Mouse (Mus musculus) intestine, embryonic 15.5 days (tissue): ENCODE measurements at regions not wholly inside any gene's neighbourhood (a gene's known extent, or its start where the extent isn't known, plus 50 kb on each side); places are given as distances from the start of the nearest gene placed in this dataset.

Source experiments
- ATAC-seq: fragments of 200-750 bp; cut with Nextera tagmentation; 2 replicates; pipeline ENCODE4 v1.8.0; 2017; ENCODE audit warnings: moderate TSS enrichment, moderate library complexity
- H3K27ac ChIP-seq: fragments of 300-500 bp; sonication (generic); 2 replicates; pipeline ENCODE4 v1.5.1; 2015; ENCODE audit warnings: mild to moderate bottlenecking, inconsistent platforms
- H3K27me3 ChIP-seq: fragments of 300-500 bp; sonication (generic); replicated peaks from 2 replicates; pipeline ENCODE4 v1.6.1; 2015; ENCODE audit warnings: inconsistent platforms
- H3K36me3 ChIP-seq: fragments of 300-500 bp; sonication (generic); 2 replicates; pipeline ENCODE4 v1.6.1; 2015; ENCODE audit warnings: inconsistent platforms
- H3K4me1 ChIP-seq: fragments of 300-500 bp; sonication (generic); replicated peaks from 2 replicates; pipeline ENCODE4 v1.6.1; 2015; ENCODE audit warnings: inconsistent platforms
- H3K4me2 ChIP-seq: fragments of 300-500 bp; sonication (generic); replicated peaks from 2 replicates; pipeline ENCODE4 v1.6.1; 2015; ENCODE audit warnings: mild to moderate bottlenecking, inconsistent platforms
- H3K4me3 ChIP-seq: fragments of 300-500 bp; sonication (generic); replicated peaks from 2 replicates; pipeline ENCODE4 v1.5.1; 2015; ENCODE audit warnings: inconsistent platforms
- H3K9ac ChIP-seq: fragments of 300-500 bp; sonication (generic); 2 replicates; pipeline ENCODE4 v1.6.1; 2015; ENCODE audit warnings: inconsistent platforms
- H3K9me3 ChIP-seq: fragments of 300-500 bp; sonication (generic); 2 replicates; pipeline ENCODE4 v1.6.1; 2016; ENCODE audit warnings: inconsistent platforms
- WGBS: fragments of 180-500 bp; shearing (Covaris S2); methylation state at CpG from one replicate; pipeline ENCODE4 v1.1.7; 2015; 5-methylcytosine and 5-hydroxymethylcytosine counted together

- 51% methylated on average over 5 of the region's 5 CpGs for WGBS
- Histone ChIP-seq H3K36me3 (no peaks in the 10 kb centered on the region), H3K9me3 (no peaks in the 10 kb centered on the region), H3K27me3 (no peaks in the 10 kb centered on the region), H3K9ac (no peak overlapping the region), H3K27ac (no peak overlapping the region), H3K4me1 (0 out of 2 replicates have a peak, but pooled peaks cover 3% of the 10 kb centered on the region), H3K4me3 (no peak overlapping the region), H3K4me2 (no peak overlapping the region)
- no peak for ATAC-seq
These were observed 168.8 kb downstream of the Hs3st3b1 start for GRCm38 (mm10) chr11:63753260-63753659.

DNA sequence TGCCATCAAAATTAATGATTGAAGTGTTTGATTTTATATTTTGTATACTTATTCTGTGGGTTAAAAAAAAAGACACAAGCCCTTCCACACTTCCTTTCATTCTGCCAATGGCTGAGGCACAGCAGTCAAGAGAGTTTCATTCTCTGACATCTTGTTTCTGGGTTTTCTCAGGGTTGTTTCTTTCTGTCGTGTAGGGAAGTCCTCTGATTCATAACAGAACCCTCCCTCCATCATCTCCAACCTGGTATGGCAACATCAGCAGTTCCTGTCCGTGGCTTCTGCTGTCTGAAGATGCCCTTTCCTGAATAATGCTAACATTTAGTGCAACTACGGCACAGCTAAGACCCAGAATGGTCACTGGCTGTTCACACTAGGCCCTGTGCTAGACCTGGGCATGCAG lies 167.3 kb downstream of the Hs3st3b1 start:
- no peak overlapping the region for H3K4me2 ChIP-seq
- peaks cover 3% of the 10 kb centered on the region; the same call in 1 of the 2 replicates for H3K4me1 ChIP-seq
- no peak for ATAC-seq
- H3K4me3 ChIP-seq = no peak overlapping the region
- 45% methylated on average over 3 of the region's 3 CpGs for WGBS
- no peak overlapping the region for H3K9ac ChIP-seq
- H3K36me3 ChIP-seq = no peaks in the 10 kb centered on the region
- H3K9me3 ChIP-seq = no peaks in the 10 kb centered on the region
- no peaks in the 10 kb centered on the region for H3K27me3 ChIP-seq
- H3K27ac ChIP-seq = no peak overlapping the region

GRCm38 (mm10) chr11:63758313-63758712 lies 163.8 kb downstream of the Hs3st3b1 start:
- WGBS = 62% methylated on average over 3 of the region's 3 CpGs

DNA sequence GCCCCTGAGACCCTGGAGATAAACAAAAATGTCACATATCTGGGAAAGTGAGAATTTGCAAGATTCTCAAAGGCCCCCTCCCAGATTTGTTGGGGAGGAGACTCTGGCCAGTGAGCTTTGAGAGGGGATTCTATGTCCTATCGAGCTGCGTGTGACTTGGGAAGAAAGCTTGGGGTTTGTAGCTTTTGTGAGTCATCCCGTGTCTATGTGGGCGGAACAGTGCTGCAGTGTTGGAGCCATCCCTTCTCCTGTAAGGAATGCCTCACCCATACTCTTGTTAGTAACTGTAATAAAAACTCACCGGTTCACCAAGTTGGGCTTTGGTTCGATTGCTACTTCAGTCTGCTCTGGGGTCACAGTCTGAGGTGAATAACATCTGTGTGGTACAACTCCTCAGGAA lies 160.5 kb downstream of the Hs3st3b1 start:
- Histone ChIP-seq H3K27me3 (no peaks in the 10 kb centered on the region), H3K9me3 (no peaks in the 10 kb centered on the region), H3K36me3 (no peaks in the 10 kb centered on the region), H3K27ac (no peak overlapping the region), H3K4me3 (no peak overlapping the region), H3K4me1 (no peaks in the 10 kb centered on the region; the same call in 1 of the 2 replicates), H3K9ac (no peak overlapping the region), H3K4me2 (no peak overlapping the region)
- no peak for ATAC-seq
- 63% methylated on average over 6 of the region's 6 CpGs for WGBS

More at GRCm38 (mm10) chr11:63758313-63758712, 163.8 kb downstream of the Hs3st3b1 start:
- Histone ChIP-seq H3K4me3 (no peak overlapping the region), H3K4me1 (no peaks in the 10 kb centered on the region; the same call in 1 of the 2 replicates), H3K27ac (no peak overlapping the region), H3K27me3 (no peaks in the 10 kb centered on the region), H3K9me3 (no peaks in the 10 kb centered on the region), H3K9ac (no peak overlapping the region), H3K4me2 (no peak overlapping the region), H3K36me3 (no peaks in the 10 kb centered on the region)
- ATAC-seq = no peak

GRCm38 (mm10) chr11:63767631-63768250 lies 154.3 kb downstream of the Hs3st3b1 start:
- no peaks in the 10 kb centered on the region for H3K27me3 ChIP-seq
- ATAC-seq = no peak
- 44% methylated on average over 10 of the region's 10 CpGs for WGBS
- no peak overlapping the region for H3K27ac ChIP-seq
- H3K9me3 ChIP-seq = no peaks in the 10 kb centered on the region
- H3K4me3 ChIP-seq = no peak overlapping the region
- 0 out of 2 replicates have a peak, but pooled peaks cover 2% of the 10 kb centered on the region for H3K4me1 ChIP-seq
- H3K9ac ChIP-seq = no peak overlapping the region
- no peaks in the 10 kb centered on the region for H3K36me3 ChIP-seq
- H3K4me2 ChIP-seq = no peak overlapping the region

- H3K27ac ChIP-seq = no peak overlapping the region
- H3K27me3 ChIP-seq = no peaks in the 10 kb centered on the region
- no peak overlapping the region for H3K4me2 ChIP-seq
- ATAC-seq = no peak
- H3K9me3 ChIP-seq = no peaks in the 10 kb centered on the region
- WGBS = 98% methylated on average over 2 of the region's 2 CpGs
- H3K36me3 ChIP-seq = no peaks in the 10 kb centered on the region
- H3K9ac ChIP-seq = no peak overlapping the region
- no peak overlapping the region for H3K4me3 ChIP-seq
- 0 out of 2 replicates have a peak, but pooled peaks cover 2% of the 10 kb centered on the region for H3K4me1 ChIP-seq
These were observed 152.4 kb downstream of the Hs3st3b1 start for GRCm38 (mm10) chr11:63769738-63770137.

DNA sequence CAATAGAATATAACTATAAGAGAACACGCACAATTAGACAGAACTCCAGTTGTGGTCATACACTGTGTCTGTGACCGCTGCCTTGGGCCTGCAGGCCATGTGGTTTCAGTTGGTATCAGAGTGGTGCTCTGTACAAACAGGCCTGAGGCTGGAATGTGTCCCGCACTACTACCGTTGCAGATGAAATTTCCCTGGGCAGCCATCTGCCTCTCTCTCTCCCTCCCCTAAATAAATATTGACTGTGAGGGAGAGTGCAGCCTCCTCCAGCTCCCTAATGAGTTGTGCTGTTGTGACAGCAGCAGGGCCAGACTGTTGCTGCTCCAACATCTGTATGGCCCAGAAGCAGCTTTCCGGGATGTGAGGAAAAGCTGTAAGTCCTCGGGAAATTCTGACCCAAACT lies 146.7 kb downstream of the Hs3st3b1 start:
- Histone ChIP-seq H3K36me3 (no peaks in the 10 kb centered on the region), H3K4me1 (no peaks in the 10 kb centered on the region), H3K4me3 (no peak overlapping the region), H3K9ac (no peak overlapping the region), H3K27me3 (no peaks in the 10 kb centered on the region), H3K27ac (no peak overlapping the region), H3K9me3 (no peaks in the 10 kb centered on the region), H3K4me2 (no peak overlapping the region)
- 0 out of 2 replicates have a peak, but pooled peaks have one; percentile 43 for ATAC-seq
- 39% methylated on average over 6 of the region's 6 CpGs for WGBS

DNA sequence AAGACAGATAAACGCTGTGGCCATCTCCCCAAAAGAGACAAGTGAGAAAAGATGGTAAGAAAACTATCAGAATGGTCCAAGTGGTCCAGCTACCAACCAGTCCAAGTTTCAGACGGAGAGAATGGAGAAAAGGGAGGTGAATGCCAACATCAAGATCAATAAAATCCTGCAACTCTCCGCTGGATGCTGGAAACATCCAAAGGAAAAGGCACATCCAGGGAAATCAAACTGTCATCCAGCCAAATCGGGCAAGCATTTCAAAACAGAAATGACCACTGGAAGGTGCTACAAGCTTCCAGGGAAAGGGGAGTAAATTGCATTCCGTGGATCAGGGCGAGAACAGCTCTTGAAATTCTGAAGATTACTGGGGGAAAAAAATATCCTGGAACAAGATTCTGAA lies 142.7 kb downstream of the Hs3st3b1 start:
- no peaks in the 10 kb centered on the region for H3K4me1 ChIP-seq
- no peaks in the 10 kb centered on the region for H3K27me3 ChIP-seq
- no peaks in the 10 kb centered on the region for H3K36me3 ChIP-seq
- H3K4me2 ChIP-seq = no peak overlapping the region
- H3K27ac ChIP-seq = no peak overlapping the region
- no peak overlapping the region for H3K4me3 ChIP-seq
- 78% methylated on average over 6 of the region's 6 CpGs for WGBS
- no peak overlapping the region for H3K9ac ChIP-seq
- no peaks in the 10 kb centered on the region for H3K9me3 ChIP-seq
- ATAC-seq = no peak

GRCm38 (mm10) chr11:63781967-63782915 lies 139.8 kb downstream of the Hs3st3b1 start:
- Histone ChIP-seq H3K4me2 (no peak overlapping the region), H3K36me3 (no peaks in the 10 kb centered on the region), H3K4me3 (no peak overlapping the region), H3K27me3 (no peaks in the 10 kb centered on the region), H3K9ac (no peak overlapping the region), H3K9me3 (no peaks in the 10 kb centered on the region), H3K4me1 (no peaks in the 10 kb centered on the region), H3K27ac (no peak overlapping the region)
- ATAC-seq = no peak
- 74% methylated on average over 19 of the region's 19 CpGs for WGBS

- WGBS = 39% methylated on average over 8 of the region's 8 CpGs
- no peaks in the 10 kb centered on the region for H3K36me3 ChIP-seq
- H3K9me3 ChIP-seq = no peaks in the 10 kb centered on the region
- H3K4me1 ChIP-seq = no peaks in the 10 kb centered on the region
- no peak overlapping the region for H3K4me2 ChIP-seq
- no peak overlapping the region for H3K9ac ChIP-seq
- ATAC-seq = no peak
- no peaks in the 10 kb centered on the region for H3K27me3 ChIP-seq
- H3K27ac ChIP-seq = no peak overlapping the region
- H3K4me3 ChIP-seq = no peak overlapping the region
These were observed 136.7 kb downstream of the Hs3st3b1 start for GRCm38 (mm10) chr11:63785281-63785886.

GRCm38 (mm10) chr11:63785965-63786364 lies 136.1 kb downstream of the Hs3st3b1 start:
- no peaks in the 10 kb centered on the region for H3K9me3 ChIP-seq
- 70% methylated on average over 4 of the region's 4 CpGs for WGBS
- no peaks in the 10 kb centered on the region for H3K27me3 ChIP-seq
- H3K9ac ChIP-seq = no peak overlapping the region
- no peak overlapping the region for H3K4me3 ChIP-seq
- no peak overlapping the region for H3K4me2 ChIP-seq
- H3K36me3 ChIP-seq = no peaks in the 10 kb centered on the region
- no peaks in the 10 kb centered on the region for H3K4me1 ChIP-seq
- H3K27ac ChIP-seq = no peak overlapping the region
- no peak for ATAC-seq

DNA sequence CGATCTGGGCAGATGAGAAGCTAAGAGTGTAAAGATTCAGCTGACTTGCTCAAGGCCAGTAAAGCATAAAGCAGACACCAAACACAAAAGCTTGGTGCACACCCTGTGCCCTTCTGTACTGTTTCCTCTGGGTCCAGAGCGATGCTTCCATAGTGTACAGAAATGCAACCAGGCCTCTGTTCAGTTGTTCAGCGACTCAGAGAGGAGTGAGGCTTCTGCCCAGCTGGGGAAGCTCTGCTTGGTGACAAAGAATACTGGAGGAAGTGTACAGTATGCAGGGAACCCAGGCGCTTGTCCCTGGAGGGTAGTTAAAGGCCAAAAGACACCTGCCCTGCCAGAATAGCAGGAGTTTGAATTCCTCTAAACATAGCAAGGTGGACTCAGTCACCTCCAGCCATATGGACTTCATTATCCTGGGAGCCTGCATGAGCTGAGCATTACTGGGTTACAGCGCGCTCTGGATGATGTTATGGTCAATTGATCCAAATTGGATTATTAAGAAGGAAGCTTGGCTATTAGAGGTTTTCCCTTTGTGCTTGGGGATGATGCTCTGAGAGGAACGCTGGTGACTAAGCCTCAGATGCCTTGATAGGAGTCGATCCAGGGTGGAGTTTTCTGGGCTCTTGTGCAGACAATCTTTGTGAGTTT lies 132.5 kb downstream of the Hs3st3b1 start:
- Histone ChIP-seq H3K4me2 (no peak overlapping the region), H3K4me3 (no peak overlapping the region), H3K27ac (no peak overlapping the region), H3K36me3 (no peaks in the 10 kb centered on the region), H3K27me3 (no peaks in the 10 kb centered on the region), H3K9ac (no peak overlapping the region), H3K9me3 (no peaks in the 10 kb centered on the region), H3K4me1 (no peaks in the 10 kb centered on the region)
- 65% methylated on average over 8 of the region's 8 CpGs for WGBS
- no peak for ATAC-seq
